Mouse (Mus musculus): ENCODE data around the gene Fbxo17.

GRCm38 (mm10) chr7:28741368-28741708 is 24.7 kb downstream of the Fbxo17 start:
- no peak for TF ChIP-seq EP300 (IDR thresholded peaks at IDR 0.05; ENCODE audit: low read depth)
- no peak for TF ChIP-seq CTCF (IDR thresholded peaks at IDR 0.05; ENCODE audit: low read depth)
